ENCODE assay signal across 26 mouse cellular contexts in genomic region chr19:60032667-60033066, GRCm38 (mm10).
"Had no signal": no experiment of that assay in that cellular context is flagged by ENCODE, and none has a peak within 500 bp of the region (broad histone marks: within the 10 kb centered on the region; RNA-seq: fewer than 3 reads in every experiment).

No protein-coding gene starts in this region.

- H3K4me1 ChIP-seq: hindbrain, embryonic 10.5 days; hindbrain, embryonic 12.5 days; intestine, embryonic 15.5 days; limb, embryonic 13.5 days; limb, embryonic 15.5 days had no signal

- DNase-seq: gastrocnemius, adult 2 months; gastrocnemius, postnatal 10 days; gastrocnemius, postnatal 25 days; heart, adult 2 months; heart, postnatal 4 days; kidney, adult 2 months; kidney, adult 9 months; kidney, postnatal 14 days; kidney, postnatal 36 days; layer of hippocampus, adult 9-11 months; layer of hippocampus, postnatal 36 days; left cerebral cortex, postnatal 4 days had no signal

- ATAC-seq: hindbrain, embryonic 16.5 days; inflammation-experienced regulatory T-cells, adult 6 months; intestine, embryonic 15.5 days; intestine, postnatal 0 days had no signal

- H3K9me3 ChIP-seq: heart, embryonic 13.5 days; heart, embryonic 15.5 days; hindbrain, embryonic 10.5 days; hindbrain, embryonic 12.5 days; intestine, embryonic 15.5 days; kidney, embryonic 15.5 days; limb, embryonic 13.5 days; limb, embryonic 15.5 days had no signal

- H3K27ac ChIP-seq: gastrocnemius, adult 2 months; heart, adult 2 months; heart, embryonic 13.5 days; heart, embryonic 15.5 days; hindbrain, embryonic 10.5 days; hindbrain, embryonic 12.5 days; hindbrain, embryonic 14.5 days; intestine, embryonic 15.5 days; kidney, embryonic 15.5 days; kidney, postnatal 0 days; limb, embryonic 13.5 days; limb, embryonic 15.5 days had no signal

- H3K36me3 ChIP-seq: heart, embryonic 13.5 days; heart, embryonic 15.5 days; hindbrain, embryonic 10.5 days; hindbrain, embryonic 12.5 days; intestine, embryonic 15.5 days; kidney, embryonic 15.5 days; limb, embryonic 13.5 days; limb, embryonic 15.5 days had no signal

- H3K4me2 ChIP-seq: heart, embryonic 11.5 days; heart, embryonic 13.5 days; heart, embryonic 15.5 days; hindbrain, embryonic 12.5 days; hindbrain, embryonic 14.5 days; intestine, embryonic 15.5 days; kidney, embryonic 15.5 days; limb, embryonic 13.5 days; limb, embryonic 15.5 days had no signal

- H3K9ac ChIP-seq: heart, embryonic 13.5 days; heart, embryonic 15.5 days; hindbrain, embryonic 12.5 days; hindbrain, embryonic 14.5 days; intestine, embryonic 15.5 days; kidney, embryonic 15.5 days; limb, embryonic 13.5 days; limb, embryonic 15.5 days had no signal

- H3K4me3 ChIP-seq: gastrocnemius, adult 2 months; heart, adult 2 months; heart, embryonic 13.5 days; heart, embryonic 15.5 days; hindbrain, embryonic 10.5 days; hindbrain, embryonic 12.5 days; intestine, embryonic 15.5 days; kidney, embryonic 15.5 days; limb, embryonic 13.5 days; limb, embryonic 15.5 days had no signal

- H3K27me3 ChIP-seq: heart, embryonic 13.5 days; heart, embryonic 15.5 days; hindbrain, embryonic 12.5 days; intestine, embryonic 15.5 days; kidney, embryonic 15.5 days; limb, embryonic 13.5 days; limb, embryonic 15.5 days had no signal
